Mouse (Mus musculus) G1E-ER4 (cell line): ENCODE measurements around the gene 4930452B06Rik. TPM values are rescaled to one million over a fixed set of nuclear protein-coding genes. Genes with fewer than 3 reads are reported as not detected.

ENCODE experiments used
- GATA1 ChIP-seq: IDR thresholded peaks from one replicate; pipeline ENCODE4 v1.8.0; 2012; ENCODE audit warnings: low read length, inconsistent platforms
- polyA plus RNA-seq: library from polyadenylated mRNA; stranded (reverse); fragments of >175 nt; gene quantifications from 2 replicates; pipeline ENCODE4 v1.2.3, GENCODE M21; 2012

4930452B06Rik gene
- polyA plus RNA-seq, result not detected in 2 replicates

DNA sequence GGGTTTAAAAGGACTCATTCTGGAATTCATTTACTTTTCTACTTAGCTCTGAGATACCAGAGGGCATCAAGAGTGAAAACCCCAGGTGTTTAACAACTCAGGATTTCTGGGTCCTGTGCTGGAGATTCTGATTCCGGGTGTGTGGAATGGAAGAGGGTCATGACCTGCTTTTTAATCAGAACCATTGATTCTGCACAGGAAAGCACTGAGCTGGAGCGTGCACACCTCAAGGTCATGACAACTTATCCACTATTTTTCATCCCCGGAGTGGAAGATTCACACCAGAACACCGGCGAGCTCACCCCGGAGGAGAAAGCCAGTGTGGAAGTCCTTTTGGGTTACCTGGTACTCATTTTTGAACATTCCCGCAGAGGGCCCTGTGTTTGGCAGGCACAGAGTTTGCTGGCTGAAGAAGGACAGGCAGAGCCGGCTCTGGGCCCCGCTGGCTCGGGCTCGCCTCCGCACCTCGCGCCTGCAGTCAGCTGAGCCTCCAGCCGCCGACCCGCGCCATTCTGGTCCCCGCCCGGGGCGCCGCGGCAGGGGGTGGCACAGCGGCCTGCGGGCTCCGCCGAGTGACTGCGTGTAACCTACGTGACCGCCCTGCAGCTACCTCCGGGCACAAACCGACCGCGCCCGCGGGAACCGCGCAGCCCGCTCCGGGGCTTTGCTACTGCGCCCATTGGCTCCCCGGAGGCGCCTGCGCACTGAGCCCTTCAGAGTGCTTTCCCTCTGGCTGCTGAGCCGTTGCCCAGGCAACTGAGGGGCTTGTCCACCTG lies at the start of gene 4930452B06Rik:
TSS of gene 4930452B06Rik (minus strand) at position 605 of the 776 bp plus-strand sequence.
- TF ChIP-seq GATA1, result no peak

DNA sequence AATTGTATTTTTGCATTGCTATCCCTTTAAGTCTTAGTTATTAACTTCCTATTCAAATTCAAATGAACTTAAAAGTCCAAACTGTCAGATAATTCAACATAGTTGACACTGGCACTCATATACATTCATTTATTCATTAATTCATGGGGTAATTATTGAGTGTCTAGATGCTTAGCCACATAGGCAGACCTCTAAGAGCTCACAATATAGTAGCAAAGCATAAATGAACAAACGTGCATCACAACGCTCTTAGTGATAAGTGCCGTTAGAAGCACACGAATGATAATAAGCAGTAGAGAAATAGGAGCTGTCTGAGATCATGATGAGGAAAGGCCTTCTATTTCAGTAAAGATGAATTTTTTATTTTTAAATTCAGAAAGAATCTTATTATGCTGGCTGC lies 46.6 kb upstream of the 4930452B06Rik start:
- no peak for TF ChIP-seq GATA1

DNA sequence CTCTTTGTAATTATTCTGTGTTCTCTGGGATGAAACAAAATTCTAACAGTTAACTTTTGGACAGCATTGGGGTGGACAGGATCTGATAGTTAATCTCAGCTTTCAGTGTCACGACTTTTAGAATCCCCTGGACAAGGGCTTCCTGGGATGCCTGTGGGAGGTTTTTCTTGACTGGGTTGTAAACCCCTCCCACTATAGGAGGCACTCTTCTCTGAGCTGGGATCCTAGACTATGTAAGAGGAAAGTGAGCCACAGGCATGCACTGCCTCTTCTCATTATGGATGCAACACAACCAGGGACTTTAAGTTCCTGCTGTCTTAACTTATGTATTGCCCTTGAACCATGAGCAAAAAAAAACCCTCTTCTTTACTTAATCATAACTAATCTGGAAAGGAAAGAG lies 23.4 kb upstream of the 4930452B06Rik start:
- TF ChIP-seq GATA1, result no peak

DNA sequence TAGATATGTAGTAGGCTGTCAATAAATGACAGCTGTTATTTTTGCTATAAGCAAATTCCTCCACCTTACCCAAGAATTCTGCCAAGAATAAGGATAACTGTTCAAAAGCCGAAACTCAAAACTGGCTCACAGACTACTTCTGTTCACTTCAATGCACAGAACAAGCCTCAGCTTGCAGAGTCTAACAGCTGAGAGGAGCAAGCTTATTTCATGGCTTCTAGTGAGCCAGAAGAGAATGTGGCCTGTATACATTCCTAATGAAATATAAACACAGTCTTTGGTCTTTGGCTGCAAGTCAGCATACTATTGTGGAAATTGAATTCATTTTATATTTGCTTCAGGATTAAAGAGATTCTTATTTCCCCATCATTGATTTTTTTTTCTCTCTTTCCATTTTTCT lies 22.4 kb upstream of the 4930452B06Rik start:
- TF ChIP-seq GATA1, result no peak

DNA sequence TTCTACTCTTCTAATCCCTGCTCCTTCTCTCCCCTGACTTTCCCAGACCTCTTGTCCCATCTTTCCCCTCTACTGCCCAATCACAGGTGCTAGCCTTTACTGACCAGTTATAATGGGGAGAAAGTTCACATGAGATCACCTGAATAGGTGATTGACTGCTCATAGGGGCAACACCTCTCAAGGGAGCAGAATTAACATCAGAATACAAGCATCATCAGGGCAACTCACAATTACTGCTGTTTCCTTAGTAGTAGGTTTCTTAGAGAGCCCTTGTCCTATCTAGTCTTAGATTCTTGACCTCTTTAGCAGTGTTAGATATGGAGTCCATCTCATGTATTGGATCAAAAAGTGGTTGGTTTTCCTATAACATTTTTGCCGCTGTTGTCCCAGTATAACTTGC lies 20.1 kb upstream of the 4930452B06Rik start:
- no peak for TF ChIP-seq GATA1

DNA sequence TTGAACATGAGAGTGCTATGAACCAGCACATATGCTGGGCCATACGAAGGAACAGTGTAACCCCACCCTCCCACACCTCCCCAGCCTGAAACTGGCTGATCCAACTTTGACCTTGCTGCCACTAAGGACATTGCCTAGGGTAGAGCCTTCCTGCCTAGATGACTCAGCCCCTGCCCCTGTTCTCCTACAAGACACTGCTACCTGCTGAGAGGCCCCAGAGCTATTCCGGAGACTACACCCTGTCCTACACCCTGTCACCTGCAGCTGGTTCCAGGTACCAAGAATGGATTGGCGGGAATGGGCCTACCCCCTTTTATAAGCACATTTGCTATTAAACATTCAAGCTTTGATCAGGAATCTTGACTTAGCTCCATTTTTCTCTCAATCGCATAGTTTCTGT lies 13.9 kb upstream of the 4930452B06Rik start:
- no peak for TF ChIP-seq GATA1

DNA sequence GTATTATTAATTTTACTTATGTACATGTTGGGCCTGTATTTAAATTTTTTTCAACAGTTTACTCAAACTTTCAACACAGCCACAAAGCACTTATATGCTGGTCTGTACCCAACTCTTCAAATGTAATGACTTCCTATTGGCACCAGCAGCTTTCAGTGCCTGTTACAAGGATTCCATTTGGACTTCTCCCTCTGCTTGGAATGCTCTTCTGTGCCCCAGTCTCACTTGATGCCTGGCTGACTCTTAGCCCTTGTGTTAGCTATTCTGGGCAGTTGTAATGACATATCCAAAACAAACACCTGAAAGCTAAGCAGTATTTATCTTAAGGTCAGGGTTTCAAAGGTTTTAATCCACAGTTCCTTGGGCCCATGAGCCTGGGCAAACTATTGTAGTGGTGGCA lies 5.7 kb downstream of the 4930452B06Rik start:
- no peak for TF ChIP-seq GATA1

DNA sequence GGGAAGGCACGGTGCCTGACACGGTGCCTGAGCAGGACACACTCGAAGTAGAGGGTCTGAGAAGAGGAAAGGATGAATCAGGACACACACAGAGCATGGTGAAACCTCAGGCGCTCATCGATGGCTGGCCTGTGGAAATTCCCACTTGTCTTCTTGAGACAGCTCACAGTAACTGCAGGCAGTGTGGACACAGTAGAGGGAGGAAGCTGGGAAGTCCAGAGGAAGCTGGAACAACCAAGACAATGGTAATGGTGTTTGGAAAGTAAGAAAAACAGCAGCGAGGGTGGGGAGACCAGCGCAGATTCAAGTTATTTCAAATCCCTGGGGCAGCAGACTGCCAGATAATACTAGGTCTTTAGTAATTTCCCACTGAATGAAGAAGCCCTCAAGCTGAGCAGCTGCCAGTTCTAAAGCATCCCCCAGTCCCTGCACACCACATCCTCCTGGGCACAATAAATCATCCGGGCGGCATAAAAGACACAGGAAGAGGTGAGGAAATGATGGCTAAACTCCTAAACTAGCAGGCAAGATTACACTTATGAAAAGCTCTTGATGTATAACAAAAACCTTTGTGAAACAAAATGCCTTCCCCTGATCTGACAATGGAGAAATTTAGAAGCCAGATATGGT lies 24.3 kb downstream of the 4930452B06Rik start:
- TF ChIP-seq GATA1, result no peak

DNA sequence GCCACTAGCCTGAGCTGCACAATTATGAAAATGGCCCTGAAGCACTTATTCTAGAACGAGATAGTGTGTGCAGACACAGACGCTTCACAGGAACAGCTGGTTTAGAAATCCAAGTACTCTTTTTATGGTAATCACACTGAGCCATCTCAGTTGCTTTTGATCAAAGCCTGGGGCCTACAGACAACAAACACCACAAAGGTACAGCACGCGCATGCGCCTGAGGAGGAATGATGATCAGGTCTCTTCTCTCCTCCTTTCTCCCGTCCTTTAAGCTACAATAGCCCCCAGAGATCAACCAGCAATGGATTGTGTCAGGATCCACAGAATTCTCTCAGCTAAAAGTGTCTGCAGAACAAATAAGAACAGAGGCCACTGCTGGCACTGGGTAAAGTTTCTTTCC lies 33.8 kb downstream of the 4930452B06Rik start:
- TF ChIP-seq GATA1, result no peak

DNA sequence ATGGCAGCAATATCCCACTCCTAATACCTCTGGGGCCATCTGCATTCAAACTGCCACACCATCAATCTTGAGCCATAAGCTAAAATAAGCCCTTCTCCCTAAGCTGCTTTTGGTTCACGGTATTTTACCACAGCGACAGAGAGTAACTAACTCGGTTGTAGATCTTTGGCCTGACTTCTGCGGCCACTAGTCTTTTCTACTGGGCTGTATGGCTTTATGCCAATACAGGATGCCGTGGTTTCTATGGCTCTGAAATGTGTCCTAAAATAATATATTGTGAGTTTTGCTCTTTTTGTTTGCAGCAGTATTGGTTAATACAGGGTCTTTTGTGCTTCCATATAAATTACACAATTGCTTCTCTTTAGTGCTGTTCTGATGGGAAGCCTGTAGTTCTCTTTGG lies 37.6 kb downstream of the 4930452B06Rik start:
- no peak for TF ChIP-seq GATA1

DNA sequence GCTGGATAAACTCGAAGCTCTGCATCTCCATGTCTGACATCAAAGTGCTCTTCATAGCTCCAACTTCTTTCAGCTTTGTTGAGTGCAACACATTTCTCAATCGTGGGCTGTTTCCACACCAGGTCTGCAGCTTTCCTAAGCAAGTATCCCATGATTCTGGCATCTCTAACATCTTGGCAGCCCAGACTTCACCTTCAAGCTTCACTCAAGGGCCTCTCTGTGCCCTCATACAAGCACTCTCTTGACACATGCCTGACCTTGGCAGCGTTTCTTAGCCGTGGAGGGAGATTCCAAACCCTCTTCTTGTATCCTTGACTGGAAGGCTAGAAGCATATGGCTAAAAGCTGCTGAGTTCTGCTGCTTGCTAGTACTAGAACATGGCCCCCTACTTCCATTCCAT lies 38.6 kb downstream of the 4930452B06Rik start:
- TF ChIP-seq GATA1, result no peak

DNA sequence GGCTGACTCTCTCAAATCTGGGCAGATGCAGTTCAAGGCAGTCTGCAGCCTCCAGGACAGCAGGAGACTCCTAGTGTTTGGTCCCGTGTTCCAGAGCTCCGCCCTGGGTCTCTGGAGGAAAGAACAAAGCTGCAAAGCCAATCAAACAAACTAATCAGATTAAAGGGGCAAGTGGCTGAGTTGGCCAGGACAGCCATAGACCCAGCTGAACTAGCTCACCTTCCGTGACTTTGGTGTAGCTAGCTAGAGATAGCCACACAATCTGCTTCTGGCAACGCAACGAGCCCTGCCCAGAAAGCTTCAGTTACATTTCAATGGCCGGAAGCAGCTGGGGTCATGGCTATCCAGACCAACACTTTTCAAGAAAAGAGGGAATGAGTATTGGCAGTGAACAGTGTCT lies 44.9 kb downstream of the 4930452B06Rik start:
- no peak for TF ChIP-seq GATA1

DNA sequence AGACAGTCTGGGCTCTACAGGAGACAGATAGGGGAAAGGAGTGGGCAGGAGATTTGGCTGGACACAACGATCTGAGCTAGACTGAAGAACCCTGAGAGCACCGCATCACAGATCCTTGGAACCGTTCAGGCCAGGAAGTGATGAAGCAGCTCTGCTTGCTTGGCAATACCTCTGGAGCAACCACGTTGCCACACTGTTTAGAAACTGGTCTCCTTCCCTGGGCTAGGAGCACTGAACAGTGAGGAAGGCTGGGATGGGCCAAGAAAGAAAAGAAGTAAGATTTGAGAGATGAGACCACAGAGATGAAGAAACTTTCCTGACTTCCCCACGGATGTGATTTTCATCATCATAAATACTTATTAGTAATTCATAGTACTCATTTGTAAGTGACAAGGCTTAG lies 45.5 kb downstream of the 4930452B06Rik start:
- TF ChIP-seq GATA1, result no peak

DNA sequence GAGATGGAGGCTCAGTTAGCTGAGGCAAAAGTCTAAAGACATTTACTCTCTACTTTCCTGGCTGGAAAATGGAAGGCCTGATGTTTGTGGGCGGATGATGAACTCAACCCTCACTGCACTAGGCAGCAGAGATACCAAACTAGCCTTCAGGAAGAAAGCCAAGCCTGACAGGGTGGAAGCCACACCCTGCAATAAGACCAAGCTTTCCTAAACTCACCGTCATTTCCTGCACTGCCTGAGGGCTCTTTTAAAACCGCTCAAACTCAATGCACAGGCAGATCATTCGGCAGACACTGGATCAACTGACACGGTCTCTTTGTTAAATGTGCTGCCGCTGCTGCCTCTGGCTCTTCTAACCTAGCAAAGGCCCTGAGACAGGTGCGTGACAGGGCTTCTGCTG lies 50.4 kb downstream of the 4930452B06Rik start:
- TF ChIP-seq GATA1, result no peak

DNA sequence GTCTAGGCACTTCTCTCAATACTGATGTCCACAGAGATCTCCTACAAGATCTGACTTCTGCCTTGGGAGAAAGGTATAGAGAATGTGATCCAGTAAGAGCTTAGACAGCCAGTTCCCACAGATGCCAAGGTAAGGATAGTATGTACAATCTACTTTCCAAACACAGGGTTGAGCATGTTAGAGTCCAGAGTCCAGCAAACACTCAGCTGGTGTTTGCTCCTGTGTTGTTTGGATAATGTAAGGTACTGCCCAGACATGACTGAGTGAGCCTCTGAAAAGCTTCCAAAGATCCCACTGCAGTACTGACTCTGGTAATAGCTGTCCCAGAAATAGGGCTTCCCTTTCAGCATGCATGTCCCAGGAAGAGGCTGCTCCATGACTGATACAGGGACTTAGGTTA lies 54.0 kb downstream of the 4930452B06Rik start:
- no peak for TF ChIP-seq GATA1

DNA sequence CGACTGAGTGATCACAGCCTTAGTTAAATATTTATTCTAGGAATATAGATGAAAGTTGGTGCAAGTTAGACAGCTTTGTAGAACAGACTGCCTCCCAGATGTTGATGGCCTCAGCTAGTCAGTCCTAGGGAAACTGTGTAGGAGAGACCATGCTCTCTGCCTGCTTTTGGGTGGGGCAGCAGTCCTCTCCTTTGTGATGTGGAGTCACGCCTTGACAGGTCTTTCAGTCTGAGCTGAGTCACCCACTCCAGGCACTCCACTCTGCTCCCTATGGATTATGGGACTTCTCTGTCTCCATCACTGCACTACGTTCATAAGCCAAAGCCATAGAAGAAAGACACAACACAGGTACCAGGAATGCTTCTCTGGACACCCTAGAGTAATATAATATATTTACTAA lies 55.9 kb downstream of the 4930452B06Rik start:
- no peak for TF ChIP-seq GATA1

DNA sequence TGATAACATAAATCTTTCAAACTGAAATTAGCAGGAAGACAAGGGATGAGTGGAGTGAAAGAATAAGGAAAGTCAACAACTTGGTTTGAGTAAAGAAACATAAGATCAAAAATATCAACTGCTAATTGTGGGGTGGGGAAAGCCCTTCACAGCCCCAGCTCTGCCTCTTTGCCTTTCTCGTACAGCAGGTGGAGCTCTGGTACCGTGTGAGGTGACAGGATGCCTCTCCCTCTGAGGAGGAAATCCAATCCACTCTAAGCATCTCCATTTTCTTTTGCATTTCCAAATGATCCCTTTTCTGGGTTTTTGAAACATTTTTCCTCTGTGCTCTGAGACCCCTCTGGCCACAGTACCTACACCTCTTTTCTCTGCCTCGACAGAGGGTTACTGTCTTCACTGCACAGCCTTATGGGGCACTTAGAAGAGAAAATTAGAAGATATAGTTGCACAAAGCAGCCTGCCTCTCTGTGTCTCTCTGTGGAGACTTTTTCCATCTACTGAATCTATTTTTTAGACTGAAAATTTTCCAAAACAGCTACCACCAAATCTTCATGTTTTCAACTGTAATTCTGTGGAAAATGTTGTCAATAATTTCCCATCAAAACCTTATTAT lies 57.4 kb downstream of the 4930452B06Rik start:
- TF ChIP-seq GATA1, result no peak
